Mouse (Mus musculus) frontal cortex, postnatal 10 days (tissue): ENCODE measurements at regions not wholly inside any gene's neighbourhood (a gene's known extent, or its start where the extent isn't known, plus 50 kb on each side); places are given as distances from the start of the nearest gene placed in this dataset.

Experiments used
- DNase-seq, 2 experiments: peaks; one replicate each; pipeline ENCODE4 v3.0.0; 2022; ENCODE audit warnings: low spot score in 2 of 2, mixed read lengths in 1 of 2

GRCm38 (mm10) chr5:118494649-118495477 lies 65.6 kb upstream of the Med13l start:
- no peak for DNase-seq

- DNase-seq: no peak
These were observed 65.1 kb upstream of the Med13l start for GRCm38 (mm10) chr5:118495478-118495760.

- DNase-seq: no peak
These were observed 58.9 kb upstream of the Med13l start for GRCm38 (mm10) chr5:118501624-118502023.

- peak in 1 of 2 experiments; percentile 24 for DNase-seq
These were observed 57.5 kb upstream of the Med13l start for GRCm38 (mm10) chr5:118502991-118503390.

- no peak for DNase-seq
These were observed 56.3 kb upstream of the Med13l start for GRCm38 (mm10) chr5:118504170-118504569.

GRCm38 (mm10) chr5:118504926-118505325 lies 55.6 kb upstream of the Med13l start:
- no peak for DNase-seq

- DNase-seq: no peak
These were observed 50.6 kb upstream of the Med13l start for GRCm38 (mm10) chr5:118509871-118510270.
